Mouse (Mus musculus): Measurements from ENCODE around the gene Dlk1.
A peak's percentile ranks its signal among the peaks of the same experiment; 100 is the strongest.
"Not testable (repeated sequence)": the region's sequence is repeated elsewhere in the genome, so short reads cannot be mapped to it uniquely, and the experiment has no call there.

Gene Dlk1

DNA sequence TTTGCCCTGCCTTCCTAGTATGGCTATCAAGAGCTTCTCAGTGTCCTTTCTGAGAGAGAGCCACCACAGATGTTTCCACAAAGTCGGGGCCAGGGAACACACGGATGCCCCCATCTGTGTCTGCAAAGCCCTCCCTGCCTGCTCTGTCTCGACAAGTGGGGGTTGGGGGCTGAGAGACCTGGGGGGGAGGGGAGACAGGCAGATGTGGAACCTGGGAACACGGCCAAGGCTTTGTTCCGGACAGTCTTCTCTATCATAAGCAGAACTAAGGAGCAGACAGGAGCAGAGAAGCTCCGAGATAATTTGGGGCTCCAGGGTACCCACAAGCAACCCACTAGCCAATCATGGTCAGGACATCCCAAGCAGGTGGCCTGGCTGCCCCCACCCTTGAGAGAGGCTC, 12.6 kb upstream of the Dlk1 start:
- DNase-seq = no peak

DNA sequence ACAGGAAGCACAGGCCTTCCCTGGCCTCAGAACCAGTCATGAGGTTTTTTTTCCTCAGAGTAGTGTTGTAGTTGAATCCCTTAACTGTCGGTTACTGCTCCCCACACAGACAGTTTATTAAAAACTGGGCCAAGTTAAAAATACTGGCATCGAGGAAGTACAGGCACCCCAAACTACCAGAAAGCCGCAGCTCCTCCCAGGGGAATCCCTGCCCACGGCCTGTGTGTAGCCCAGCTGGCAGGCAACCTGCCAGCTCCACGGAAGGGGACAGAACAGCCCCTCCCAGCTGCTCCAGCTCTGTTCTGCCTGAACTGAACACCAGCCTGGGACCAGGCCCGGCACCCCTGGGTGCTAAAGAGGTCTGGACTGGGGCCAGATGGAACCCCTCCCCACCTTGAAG, 11.3 kb upstream of the Dlk1 start:
- DNase-seq = peak; percentile 76

DNA sequence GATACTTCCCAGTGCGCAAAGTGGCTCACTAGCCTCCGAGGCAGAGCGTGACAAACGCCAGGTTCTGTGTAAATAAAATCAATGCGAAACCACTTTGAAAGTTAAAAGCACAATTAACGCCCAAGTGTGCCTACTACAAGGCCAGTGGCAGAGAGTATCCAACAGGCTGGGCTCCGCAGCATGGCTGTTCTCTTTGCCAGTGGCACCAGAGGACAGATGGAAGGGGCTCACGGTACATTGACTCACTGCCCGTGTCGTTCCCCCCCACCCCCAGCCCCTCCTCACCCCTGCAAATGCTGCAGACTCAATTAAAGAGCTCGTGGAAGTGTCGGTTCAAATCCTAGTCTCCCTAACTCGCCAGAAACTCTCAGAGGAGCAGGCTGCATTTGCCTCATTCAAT, 10.5 kb upstream of the Dlk1 start:
- DNase-seq = no peak

DNA sequence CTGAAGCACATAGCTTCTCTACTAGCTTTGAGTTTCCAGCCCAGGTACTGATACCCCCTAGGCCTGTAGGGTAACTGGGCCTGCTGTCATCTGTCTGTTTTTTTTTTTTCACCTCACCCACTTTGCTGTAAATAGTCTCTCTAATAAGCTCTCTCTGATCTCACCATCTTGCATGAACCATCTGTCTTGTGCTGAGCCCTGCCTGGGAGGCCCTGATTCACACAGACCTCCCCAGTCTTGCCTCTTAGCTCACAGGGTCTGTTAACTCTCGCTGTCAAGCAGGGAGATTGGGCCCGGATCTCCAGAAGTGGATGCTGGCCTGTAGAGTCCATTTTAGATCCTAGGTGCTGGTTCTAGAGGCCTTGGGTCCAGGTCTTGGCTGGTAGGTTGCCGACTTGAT, 9.3 kb upstream of the Dlk1 start:
- DNase-seq = no peak

DNA sequence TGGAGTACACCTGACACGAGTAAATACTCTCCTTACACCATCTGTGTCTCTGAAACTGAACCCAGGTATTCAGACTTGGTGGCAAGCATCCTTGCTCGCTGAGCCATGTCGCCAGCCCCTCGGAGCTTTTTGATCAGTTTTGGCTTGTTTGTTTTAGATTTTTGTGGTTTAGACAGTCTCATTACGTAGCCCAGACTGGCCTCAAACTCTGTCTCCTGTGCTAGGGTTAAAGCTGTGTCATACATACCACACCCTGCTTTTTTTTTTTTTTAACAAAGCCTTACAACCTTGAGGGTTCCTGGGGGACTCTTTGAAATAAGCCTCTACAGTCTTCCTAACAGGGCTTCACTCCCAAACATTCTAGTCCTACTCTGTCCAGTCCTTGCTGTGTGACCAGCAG, 7.6 kb upstream of the Dlk1 start:
- DNase-seq = no peak

DNA sequence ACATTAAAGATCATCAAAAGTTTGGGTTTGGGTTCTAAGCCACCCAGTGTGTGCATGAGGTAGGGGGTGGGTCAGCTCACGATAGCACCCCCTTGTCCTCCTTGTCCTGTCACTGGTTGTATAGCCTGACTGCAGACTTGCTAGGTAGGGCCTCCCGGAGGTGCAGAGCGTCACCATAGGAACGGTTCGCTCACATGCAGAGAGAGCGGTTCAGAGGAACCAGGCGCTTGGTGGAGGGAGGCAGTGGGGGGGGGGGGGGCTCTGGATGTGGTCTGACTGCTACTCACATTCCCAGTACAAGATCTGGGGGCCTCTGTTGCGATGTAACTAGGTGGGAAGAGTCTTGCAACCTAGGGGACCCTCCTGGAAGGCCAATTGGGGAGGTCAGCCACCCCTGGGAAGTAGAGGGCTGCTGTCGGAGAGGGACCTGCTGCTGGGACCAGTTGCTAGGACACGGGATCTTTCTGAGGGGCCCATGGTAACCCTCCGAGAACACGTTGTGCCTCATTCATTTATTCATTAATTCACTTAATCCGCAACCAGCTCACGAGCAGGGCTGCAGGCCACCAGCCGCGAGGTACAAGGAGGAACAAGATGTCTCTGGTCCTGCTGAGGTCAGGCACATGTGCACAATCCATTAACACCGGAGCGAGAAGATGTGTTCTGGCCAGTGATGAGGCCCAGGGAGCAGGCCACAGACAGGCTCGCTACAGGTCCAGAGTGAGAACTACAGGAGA, 7.0 kb upstream of the Dlk1 start:
- DNase-seq = peak; percentile 30

DNA sequence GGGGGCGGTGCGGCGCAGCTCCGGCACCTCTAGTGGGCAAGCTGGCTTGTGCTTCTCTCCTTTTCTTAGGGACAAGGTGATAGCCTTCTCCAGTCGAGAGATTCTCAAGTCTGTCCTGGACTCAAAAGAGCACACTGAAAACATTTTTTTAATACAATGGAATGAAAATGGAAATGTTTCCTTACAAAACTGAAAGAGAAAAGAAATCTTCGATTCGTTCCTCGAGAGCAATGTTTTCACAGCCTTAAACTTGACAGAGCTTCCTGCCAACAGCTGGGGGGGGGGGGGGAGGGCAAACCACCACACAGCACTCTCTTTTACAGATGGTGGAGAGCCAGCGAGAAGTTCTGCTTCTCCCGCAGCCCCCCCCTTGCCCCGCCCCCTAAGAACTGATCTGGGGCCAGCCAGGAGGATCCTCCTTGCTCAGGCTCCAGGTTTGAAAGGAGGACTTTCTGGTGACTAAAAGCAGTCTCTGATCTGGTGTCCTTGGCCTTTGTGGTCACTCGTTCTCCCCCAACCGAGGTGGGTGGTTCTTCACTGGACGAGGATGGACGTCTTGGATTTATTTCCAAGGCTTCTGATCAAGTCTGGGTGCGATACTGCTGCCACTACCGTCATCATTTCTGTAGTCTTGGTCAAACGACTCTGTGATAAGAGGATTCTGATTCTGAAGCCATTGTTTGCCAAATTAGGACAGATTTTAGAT, 6.2 kb upstream of the Dlk1 start:
- DNase-seq = no peak

DNA sequence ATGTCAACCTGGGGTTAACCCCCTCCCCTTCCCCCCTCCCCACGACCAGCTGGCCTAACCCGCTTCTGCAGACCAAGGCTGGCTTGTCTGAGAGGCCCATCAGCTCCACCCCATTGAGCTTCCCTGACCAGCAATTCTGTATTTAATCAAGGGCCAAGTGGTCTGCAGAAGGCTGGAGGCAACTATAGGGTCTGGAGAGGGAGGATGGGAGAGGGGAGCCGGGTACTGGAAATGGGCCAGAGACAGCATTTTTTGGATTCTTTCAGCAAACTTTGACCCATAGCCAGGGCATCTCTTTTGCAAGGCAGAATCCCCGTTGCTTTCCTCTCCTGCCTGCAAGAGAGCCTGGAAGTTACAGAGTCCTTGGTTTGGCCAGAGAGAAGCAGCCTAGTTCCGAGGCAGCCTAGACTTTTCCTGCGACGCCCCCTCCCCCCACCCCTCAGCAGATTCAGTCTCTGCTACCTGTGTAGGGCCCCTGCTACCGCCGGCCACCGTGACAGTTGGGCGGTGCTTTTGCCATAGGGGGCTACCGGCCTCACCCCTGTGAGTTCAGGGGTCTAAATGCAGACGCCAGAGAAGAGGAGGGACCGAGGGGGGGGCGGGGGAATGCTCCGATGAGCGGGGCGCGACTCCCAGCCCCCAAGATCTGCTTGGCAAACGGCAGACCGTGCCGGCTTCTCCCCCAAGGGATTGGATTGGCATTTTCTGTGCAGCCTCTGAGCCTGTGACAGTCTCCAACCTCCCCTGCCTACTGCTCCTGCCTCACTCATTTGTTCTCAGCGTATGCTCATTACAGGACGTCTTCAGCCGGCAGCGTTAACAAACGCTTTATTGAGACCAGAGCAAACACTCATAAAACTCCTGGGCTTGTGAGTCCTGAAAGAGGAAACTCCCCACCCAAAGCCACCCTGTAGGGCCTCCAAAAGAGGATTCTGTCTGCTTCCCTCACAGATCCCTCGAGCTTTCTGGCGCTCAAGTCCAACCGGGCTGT, 2.9 kb upstream of the Dlk1 start:
- no peak for DNase-seq

DNA sequence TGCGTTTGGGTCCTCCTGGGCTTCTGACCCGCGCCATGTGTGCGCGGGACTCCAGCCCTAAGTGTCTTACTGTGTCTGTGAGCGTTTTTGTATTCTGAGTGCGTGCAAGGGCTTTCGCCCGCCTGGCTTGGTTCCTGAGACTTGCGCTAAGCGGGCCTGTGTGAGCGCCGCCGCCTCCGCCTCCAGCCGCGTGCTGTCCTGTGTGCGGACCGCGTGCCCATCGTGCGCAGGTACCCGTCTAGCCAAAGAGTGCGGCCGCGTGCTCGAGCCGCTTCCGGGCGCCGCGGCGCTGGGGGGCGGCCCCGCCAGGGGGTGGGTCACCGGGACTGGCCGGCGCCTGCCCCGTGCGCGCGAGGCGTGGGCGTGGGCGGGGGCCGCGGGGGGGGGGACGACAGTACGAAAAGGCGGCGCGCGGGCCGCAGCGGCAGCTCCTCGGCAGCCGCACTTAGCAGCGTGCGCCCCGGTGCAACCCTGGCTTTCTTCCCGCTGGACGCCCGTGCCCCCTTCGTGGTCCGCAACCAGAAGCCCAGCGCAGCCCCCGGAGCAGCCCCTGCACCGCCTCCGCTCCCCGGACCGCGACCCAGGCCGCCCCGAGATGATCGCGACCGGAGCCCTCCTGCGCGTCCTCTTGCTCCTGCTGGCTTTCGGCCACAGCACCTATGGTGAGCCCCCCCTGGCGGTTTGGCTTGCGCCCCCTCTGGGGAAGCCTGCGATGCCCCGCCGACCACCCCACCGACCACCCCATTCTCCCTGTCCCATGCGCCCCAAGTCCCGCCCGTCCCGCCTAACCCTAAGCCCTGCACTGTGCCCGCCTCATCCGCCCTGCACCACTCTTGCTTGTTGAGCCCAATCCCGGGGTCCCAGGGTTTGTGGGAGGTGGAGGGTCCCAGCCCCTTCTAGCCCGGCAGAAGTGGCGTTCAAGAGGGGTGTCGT, 708 bp downstream of the Dlk1 start:
- no peak for DNase-seq

DNA sequence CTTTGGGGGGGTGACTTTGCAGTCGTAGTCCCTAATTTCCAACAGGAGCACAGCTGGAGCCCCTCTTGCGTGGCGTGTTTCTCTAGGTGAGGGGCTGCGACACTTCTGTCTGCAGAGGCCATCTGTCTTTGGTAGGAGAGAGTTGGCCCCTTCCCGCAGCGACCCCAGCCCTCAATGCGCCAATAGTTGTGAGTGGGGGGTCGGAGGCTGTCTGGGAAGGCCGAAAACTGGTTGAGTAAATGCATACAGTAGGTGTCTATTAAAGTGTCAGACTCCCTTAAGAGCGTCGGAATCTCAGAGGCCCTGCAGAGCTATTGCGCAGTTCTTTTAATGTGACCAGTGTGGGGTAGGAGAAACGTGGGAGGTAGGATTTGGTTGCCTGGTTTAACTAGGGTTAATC, 1.5 kb downstream of the Dlk1 start:
- DNase-seq = no peak

DNA sequence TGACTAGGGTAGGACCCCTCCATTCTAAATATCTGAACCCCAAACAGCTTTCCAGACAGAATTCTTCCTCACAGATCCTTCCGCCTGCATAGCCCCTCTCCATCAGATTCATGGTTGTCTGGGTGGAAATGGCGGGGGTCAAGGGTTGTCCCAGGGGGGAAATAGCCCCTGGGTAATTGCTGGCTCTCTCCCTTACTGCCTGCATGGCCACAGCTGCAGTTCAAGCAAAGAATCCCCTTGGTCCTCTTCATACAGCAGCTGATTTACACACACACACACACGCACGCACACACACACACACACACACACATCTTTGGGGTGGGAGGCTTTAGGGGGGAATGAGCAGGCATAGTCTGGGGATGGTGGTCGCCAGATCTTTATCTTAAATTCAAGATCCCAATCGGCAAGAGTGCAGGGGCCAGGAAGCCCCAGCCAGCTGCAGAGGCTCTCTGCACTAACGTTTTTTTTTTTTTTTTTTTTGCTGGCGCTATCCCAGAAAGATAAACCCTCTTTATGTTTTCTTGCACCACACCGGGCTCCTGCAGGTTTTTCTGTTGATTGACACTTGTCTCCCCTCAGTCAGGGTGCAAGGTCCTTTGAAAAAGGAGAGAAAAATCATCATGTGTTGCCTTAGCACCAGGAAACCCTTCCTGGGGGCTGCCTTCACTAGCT, 4.0 kb downstream of the Dlk1 start:
- no peak for DNase-seq

DNA sequence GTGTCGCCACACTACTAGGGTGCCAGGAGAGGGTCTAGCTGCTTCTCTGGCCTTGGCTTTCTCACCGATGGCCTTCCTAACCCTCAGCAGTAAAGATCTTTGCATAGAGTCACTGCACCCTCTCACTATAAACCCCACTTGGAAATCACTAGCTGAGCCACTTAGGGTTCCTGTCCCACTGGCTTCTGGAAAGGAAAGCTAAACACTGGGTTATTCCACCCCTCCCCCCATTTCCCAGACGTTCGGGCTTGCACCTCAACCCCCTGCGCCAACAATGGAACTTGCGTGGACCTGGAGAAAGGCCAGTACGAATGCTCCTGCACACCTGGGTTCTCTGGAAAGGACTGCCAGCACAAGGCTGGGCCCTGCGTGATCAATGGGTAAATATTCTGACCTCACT, 5.2 kb downstream of the Dlk1 start:
- DNase-seq = no peak

DNA sequence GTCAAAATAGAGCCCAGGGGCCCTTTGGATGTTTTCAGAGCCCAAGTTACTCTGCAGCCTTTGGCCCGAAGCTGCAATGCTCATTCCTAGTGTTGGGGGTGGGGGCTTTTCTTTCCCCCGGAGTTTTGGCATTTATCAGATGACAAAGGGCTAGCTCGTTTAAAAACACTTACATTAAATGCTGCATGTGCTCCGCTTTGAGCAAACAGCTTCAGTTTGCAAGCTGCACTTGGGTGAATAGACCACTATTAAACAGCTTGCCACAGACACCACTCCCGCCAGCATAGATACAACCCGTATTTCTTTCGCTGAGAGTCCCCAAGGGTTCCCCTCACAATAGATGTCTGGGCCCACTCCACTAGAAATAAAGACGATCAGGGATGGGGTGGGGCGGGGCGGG, 6.3 kb downstream of the Dlk1 start:
- DNase-seq = no peak

DNA sequence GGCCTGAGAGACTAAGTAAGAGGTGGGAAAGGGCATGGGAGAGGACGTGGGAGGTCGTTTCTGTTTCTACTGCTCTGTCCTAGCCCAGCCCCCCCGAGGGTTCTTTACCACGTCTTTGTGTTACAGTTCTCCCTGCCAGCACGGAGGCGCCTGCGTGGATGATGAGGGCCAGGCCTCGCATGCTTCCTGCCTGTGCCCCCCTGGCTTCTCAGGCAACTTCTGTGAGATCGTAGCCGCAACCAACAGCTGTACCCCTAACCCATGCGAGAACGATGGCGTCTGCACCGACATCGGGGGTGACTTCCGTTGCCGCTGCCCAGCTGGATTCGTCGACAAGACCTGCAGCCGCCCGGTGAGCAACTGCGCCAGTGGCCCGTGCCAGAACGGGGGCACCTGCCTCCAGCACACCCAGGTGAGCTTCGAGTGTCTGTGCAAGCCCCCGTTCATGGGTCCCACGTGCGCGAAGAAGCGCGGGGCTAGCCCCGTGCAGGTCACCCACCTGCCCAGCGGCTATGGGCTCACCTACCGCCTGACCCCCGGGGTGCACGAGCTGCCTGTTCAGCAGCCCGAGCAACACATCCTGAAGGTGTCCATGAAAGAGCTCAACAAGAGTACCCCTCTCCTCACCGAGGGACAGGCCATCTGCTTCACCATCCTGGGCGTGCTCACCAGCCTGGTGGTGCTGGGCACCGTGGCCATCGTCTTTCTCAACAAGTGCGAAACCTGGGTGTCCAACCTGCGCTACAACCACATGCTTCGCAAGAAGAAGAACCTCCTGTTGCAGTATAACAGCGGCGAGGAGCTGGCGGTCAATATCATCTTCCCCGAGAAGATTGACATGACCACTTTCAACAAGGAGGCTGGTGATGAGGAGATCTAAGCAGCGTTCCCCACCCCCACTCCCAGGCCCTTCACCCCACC, 7.1 kb downstream of the Dlk1 start:
- DNase-seq = no peak

DNA sequence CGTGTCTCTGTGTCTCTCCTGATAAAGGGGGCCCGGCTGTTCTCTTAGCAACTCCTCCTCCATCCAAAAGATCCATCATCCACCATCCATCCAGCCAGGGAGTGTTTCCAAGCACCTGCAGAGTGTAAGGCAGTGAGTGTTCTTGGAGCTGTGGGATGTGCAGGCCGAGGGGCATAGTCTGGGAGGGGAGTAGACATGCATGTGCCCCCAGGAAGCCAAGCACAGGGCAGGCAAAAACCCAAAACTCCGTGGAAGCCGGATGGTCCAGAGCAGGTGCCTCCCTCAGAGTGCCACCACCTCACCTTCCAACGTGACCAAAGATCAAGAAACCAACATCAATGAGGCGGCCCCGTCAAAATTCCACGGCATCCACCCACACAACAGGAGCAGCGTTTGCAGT, 10.0 kb downstream of the Dlk1 start:
- DNase-seq = no peak

DNA sequence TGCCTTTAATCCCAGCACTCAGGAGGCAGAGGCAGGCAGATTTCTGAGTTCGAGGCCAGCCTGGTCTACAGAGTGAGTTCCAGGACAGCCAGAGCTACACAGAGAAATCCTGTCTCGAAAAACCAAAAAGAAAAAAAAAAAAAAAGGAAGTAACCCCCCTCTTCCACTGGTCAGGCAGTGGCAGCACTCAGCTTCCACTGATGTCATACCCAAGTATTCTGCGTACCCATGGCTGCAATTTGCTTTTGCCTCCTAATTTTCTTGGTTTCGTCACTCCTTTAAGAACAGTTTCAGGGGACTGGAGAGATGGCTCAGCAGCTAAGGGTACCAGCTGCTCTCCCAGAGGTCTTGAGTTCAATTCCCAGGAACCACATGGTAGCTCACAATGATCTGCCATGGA, 14.8 kb downstream of the Dlk1 start:
- not testable (repeated sequence) for DNase-seq

DNA sequence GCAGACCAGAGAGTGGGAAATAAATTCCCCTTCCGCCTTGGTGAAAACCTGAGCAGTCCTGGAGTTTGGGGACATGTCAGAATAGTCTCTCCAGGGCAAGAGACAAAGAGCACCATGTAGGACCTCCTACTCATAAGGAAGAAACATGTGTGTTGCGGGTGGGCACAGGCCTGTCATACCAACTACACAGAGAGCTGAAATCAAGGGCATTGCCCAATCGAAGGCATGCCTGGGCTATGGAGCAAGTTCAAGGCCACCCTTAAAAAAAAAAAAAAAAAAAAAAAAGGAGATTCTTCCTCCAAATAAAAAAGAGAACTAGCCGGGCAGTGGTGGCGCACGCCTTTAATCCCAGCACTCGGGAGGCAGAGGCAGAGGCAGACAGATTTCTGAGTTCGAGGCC, 17.2 kb downstream of the Dlk1 start:
- DNase-seq = no peak

DNA sequence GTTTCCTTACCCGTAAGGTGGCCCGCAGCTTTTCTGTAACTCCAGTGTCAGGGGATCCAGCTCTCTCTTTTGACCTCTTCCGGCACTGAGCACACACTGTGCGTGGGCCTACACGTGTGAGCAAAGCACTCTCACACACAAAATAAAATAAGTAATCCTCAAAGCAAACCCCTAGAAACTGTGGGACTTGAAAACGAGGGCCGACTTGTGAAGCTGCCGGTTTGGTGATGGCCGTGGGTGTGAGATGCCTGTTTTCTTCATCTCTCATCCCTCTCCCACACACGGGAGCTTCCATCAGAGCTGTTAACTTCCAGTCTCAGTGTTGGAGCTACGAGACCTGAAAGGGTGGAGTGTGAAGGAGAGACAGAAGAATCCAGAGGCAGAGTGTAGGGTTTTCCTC, 20.0 kb downstream of the Dlk1 start:
- peak; percentile 76 for DNase-seq

DNA sequence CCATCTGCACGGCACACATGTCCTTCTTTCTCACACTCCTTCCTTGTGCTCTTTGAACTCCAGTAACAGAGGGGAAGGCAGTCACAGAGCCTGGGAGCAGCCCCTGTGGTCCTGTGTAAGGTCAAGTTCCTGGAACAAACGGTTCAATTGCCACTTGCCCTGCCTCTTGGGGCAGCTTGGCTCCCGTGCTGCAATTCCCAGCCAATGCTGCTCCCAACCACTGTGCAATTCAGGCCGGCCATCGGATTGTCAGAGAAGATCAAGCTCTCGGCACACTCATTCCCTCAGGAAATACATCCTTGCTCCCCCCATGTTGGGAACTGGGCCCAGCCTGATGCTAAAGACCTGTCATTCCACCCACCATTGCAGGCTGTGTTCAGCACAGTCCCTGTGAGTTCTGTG, 21.0 kb downstream of the Dlk1 start:
- peak; percentile 39 for DNase-seq

DNA sequence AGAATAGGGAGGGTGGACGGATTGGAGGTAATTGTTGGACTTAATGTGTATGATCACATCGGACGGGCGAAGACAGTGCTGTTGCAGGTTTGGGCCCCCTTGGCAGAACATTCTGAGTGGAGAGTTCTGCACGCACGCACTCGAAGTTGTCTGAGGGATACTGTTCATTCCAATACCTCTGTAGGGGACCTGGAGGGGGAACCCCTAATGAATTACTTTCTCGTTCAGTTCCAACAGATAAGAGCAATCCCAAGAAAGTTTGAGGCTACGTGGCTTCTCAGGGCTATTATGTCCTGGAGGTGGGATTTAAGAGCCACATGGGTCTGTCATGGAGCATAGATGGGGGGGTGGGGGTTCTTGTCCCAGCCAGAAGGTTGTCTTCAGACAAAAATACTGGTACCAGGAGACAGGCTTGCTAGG, 21.6 kb downstream of the Dlk1 start:
- DNase-seq = no peak

DNA sequence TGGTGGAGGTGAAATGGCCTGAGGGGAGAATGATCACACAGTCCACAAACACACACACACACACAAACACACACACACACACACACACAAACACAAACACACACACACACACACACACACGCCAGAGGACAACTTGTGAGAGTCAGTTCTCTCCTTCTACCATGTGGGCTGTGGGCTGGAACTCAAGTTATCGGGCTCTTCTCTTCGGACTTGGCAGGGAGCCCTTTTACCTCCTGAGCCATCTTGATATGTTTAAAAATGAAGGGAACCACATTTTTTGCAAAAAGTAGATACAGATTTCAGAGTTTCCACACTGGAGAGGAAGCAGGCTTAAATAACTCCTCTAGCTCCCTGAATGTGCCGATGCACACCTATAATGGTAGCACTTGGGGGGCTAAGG, 22.9 kb downstream of the Dlk1 start:
- no peak for DNase-seq
